Mouse (Mus musculus) intestine, embryonic 14.5 days (tissue): ENCODE measurements around the gene Frmd4a. TPM values are rescaled to one million over a fixed set of nuclear protein-coding genes. Genes with fewer than 3 reads are reported as not detected.

Experiments used
- ATAC-seq: fragments of 200-750 bp; cut with Nextera tagmentation; replicated peaks from 2 replicates; pipeline ENCODE4 v1.8.0; 2017; ENCODE audit warnings: low read depth, moderate number of reproducible peaks, moderate TSS enrichment, moderate library complexity; ENCODE audit not compliant: low FRiP score, low TSS enrichment
- DNase-seq: peaks from one replicate; pipeline ENCODE4 v3.0.0-alpha.2; 2018; ENCODE audit warnings: low spot score
- H3K27ac ChIP-seq: fragments of 300-500 bp; sonication (generic); 2 replicates; pipeline ENCODE4 v1.5.1; 2014; ENCODE audit warnings: low read depth, mild to moderate bottlenecking, control low read depth
- H3K27me3 ChIP-seq: fragments of 300-500 bp; sonication (generic); replicated peaks from 2 replicates; pipeline ENCODE4 v1.6.1; 2014; ENCODE audit warnings: low read length, control low read depth; ENCODE audit not compliant: control insufficient read depth, insufficient read depth
- H3K36me3 ChIP-seq: fragments of 300-500 bp; sonication (generic); 2 replicates; pipeline ENCODE4 v1.6.1; 2014; ENCODE audit warnings: low read length, control low read depth; ENCODE audit not compliant: control insufficient read depth, insufficient read depth
- H3K4me1 ChIP-seq: fragments of 300-500 bp; sonication (generic); replicated peaks from 2 replicates; pipeline ENCODE4 v1.6.1; 2014; ENCODE audit warnings: low read length, control low read depth, mixed read lengths; ENCODE audit not compliant: control insufficient read depth, insufficient read depth
- H3K4me2 ChIP-seq: fragments of 300-500 bp; sonication (generic); 2 replicates; pipeline ENCODE4 v1.6.1; 2014; ENCODE audit warnings: low read length
- H3K4me3 ChIP-seq: fragments of 300-500 bp; sonication (generic); 2 replicates; pipeline ENCODE4 v1.5.1; 2014; ENCODE audit warnings: low read depth, low read length, control low read depth, mixed read lengths
- H3K9ac ChIP-seq: fragments of 300-500 bp; sonication (generic); 2 replicates; pipeline ENCODE4 v1.6.1; 2014; ENCODE audit warnings: mild to moderate bottlenecking, low read length
- H3K9me3 ChIP-seq: fragments of 300-500 bp; sonication (generic); 2 replicates; pipeline ENCODE4 v1.6.1; 2016; ENCODE audit warnings: low read length, control low read depth; ENCODE audit not compliant: control insufficient read depth
- WGBS: fragments of 180-500 bp; shearing (Covaris S2); extraction: QIAGEN DNeasy Blood & Tissue Kit; methylation state at CpG from one replicate; pipeline ENCODE4 v1.1.7; 2014; 5-methylcytosine and 5-hydroxymethylcytosine counted together
- polyA plus RNA-seq: library from polyadenylated mRNA; unstranded; fragments of >200 nt; fragmentation: Nextera tagmentation; extraction: Ambion mirVana; gene quantifications from 2 replicates; pipeline ENCODE4 v1.2.1, GENCODE M21; 2014

Gene Frmd4a
- polyA plus RNA-seq, 1 experiment from 2014 or later, result 28.8 TPM

DNA sequence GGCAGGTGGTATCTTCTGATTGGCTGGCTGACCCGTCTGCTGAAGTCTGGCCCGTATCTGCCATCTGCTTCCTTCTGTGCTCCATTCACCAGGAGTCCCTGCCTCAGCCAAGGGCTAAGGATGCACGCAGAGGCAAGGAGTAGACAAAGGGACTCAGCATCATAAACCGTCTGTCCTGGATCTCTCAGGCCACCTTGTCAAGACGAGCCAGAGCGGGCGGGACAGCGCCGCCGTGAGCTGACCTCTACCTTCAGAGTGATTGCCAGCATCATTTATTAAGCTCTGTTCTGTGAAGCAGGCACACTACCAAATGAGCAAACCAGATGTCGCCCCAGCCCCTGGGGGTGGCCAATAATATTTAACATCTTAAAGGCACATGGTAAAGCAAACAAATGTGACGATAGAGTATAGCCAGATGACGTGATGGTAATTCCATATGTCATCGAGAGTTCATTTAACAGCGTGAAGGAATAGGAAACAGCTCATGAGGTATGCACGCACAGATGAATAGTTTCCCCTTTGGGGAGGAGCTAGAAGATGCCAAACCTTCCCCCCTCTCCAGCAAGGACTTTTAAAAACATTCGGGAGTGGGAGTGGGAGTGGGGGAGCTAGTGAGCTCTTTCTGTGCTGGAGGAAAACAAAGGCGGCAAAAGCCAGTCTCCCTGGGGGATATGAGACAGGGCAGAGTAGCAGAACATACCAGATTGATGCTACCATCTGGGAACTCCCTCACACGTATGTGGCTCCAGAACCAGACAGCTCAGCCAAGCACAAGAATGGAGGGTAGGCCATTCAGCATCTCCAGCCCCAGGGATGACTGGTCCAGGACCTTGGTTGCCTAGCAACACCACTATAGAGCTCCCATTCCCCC is 419.1 kb downstream of the Frmd4a start:
- DNase-seq (no peak), ATAC-seq (no peak)
- H3K36me3 ChIP-seq, result no peaks in the 10 kb centered on the region; the same call in 1 of the 2 replicates
- whole genome bisulfite sequencing, result 70% methylated on average over 19 of the region's 19 CpGs
- H3K27me3 ChIP-seq, result no peaks in the 10 kb centered on the region
- no peak overlapping the region for H3K4me2 ChIP-seq
- no peaks in the 10 kb centered on the region for H3K9me3 ChIP-seq
- no peak overlapping the region for H3K4me3 ChIP-seq
- no peak overlapping the region for H3K9ac ChIP-seq
- H3K4me1 ChIP-seq, result no peaks in the 10 kb centered on the region; the same call in 1 of the 2 replicates
- no peak overlapping the region for H3K27ac ChIP-seq

GRCm38 (mm10) chr2:4438739-4439138 is 421.2 kb downstream of the Frmd4a start:
- H3K9ac ChIP-seq, result no peak overlapping the region
- no peak for DNase-seq
- H3K9me3 ChIP-seq, result no peaks in the 10 kb centered on the region
- no peak overlapping the region for H3K27ac ChIP-seq
- H3K4me3 ChIP-seq, result no peak overlapping the region
- no peaks in the 10 kb centered on the region; the same call in 1 of the 2 replicates for H3K36me3 ChIP-seq
- H3K27me3 ChIP-seq, result no peaks in the 10 kb centered on the region
- no peak overlapping the region for H3K4me2 ChIP-seq
- WGBS, result 58% methylated on average over 7 of the region's 7 CpGs
- no peak for ATAC-seq
- no peaks in the 10 kb centered on the region; the same call in 1 of the 2 replicates for H3K4me1 ChIP-seq

DNA sequence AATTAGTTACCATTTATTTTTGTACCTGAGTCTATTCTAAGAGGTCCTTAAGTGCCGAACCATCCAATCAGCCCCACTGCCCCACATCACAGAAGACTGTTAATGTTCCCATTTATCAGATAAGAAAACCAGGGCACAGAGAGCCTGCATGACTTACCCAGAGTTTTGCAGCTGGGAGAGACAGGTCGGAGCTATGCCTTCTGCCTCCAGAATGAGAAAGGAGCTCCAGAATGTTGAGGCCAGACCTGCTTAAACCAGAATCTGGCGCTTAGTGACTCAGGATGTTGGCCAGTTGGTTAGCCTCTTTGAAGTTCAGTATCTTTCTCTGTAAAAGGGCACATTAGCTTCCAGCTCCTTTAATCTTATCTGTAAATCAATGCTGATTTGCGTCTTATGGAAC is 422.4 kb downstream of the Frmd4a start:
- Histone ChIP-seq H3K4me1 (no peaks in the 10 kb centered on the region; the same call in 1 of the 2 replicates), H3K36me3 (no peaks in the 10 kb centered on the region; the same call in 1 of the 2 replicates), H3K27me3 (no peaks in the 10 kb centered on the region), H3K4me3 (no peak overlapping the region), H3K9me3 (no peaks in the 10 kb centered on the region), H3K4me2 (no peak overlapping the region), H3K9ac (no peak overlapping the region), H3K27ac (no peak overlapping the region)
- ATAC-seq (no peak), DNase-seq (no peak)
- 76% methylated on average over 4 of the region's 4 CpGs for WGBS

DNA sequence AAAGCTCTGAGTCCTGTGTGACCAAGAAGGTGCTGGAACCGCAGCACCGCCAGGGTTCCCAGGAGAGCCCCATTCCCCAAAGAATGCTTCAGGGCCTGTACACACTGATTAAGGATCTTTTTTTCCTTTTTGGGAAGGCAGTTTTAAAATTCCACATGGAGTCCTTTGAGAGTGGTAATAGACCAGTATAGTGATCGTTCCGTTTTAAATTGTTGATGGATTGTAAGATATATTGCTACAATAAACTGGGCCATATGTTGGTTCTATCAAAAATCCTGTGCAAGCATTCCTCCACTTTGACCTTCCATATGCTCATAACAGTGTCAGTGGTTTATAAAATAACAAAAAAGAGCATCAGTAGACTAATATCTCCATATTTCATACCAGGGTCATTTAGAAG is 424.3 kb downstream of the Frmd4a start:
- no peak for DNase-seq
- ATAC-seq, result no peak
- Histone ChIP-seq H3K9me3 (no peaks in the 10 kb centered on the region), H3K9ac (no peak overlapping the region), H3K36me3 (no peaks in the 10 kb centered on the region), H3K27ac (no peak overlapping the region), H3K4me1 (no peaks in the 10 kb centered on the region; the same call in 1 of the 2 replicates), H3K27me3 (no peaks in the 10 kb centered on the region), H3K4me3 (no peak overlapping the region), H3K4me2 (no peak overlapping the region)
- 69% methylated on average over 4 of the region's 4 CpGs for WGBS

DNA sequence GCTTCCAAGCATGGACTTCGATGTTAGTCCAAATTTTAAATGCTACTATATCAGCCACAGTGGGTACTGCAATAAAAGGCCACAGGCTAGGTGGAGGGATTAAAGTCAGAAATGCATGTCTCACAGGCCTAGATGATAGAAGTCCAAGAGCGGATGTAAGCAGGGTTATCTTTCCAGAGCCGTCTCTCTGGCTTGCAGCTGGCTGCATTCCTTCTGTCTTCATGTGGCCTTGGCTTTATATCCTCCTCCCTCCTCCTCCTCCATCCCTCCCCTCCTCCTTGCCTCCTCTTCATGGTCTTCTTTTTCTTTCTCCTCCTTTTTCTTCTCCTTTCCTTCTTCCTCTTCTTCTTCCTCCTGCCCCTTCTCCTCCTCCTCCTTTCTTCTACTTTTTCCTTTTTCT is 427.2 kb downstream of the Frmd4a start:
- Histone ChIP-seq H3K9ac (no peak overlapping the region), H3K4me2 (no peak overlapping the region), H3K27ac (no peak overlapping the region), H3K9me3 (no peaks in the 10 kb centered on the region), H3K36me3 (no peaks in the 10 kb centered on the region), H3K4me3 (no peak overlapping the region), H3K4me1 (peaks cover 3% of the 10 kb centered on the region), H3K27me3 (no peaks in the 10 kb centered on the region)
- DNase-seq, result no peak
- 66% methylated on average over 3 of the region's 3 CpGs for WGBS
- ATAC-seq, result no peak

- H3K36me3 ChIP-seq, result no peaks in the 10 kb centered on the region
- DNase-seq (no peak), ATAC-seq (no peak)
- no peak overlapping the region for H3K27ac ChIP-seq
- 85% methylated on average over 10 of the region's 10 CpGs for WGBS
- H3K27me3 ChIP-seq, result no peaks in the 10 kb centered on the region
- H3K4me1 ChIP-seq, result peaks cover 9% of the 10 kb centered on the region
- no peak overlapping the region for H3K9ac ChIP-seq
- no peak overlapping the region for H3K4me2 ChIP-seq
- H3K4me3 ChIP-seq, result no peak overlapping the region
- H3K9me3 ChIP-seq, result no peaks in the 10 kb centered on the region
Observed at GRCm38 (mm10) chr2:4445629-4446400, 428.3 kb downstream of the Frmd4a start.

GRCm38 (mm10) chr2:4449860-4450480 is 432.5 kb downstream of the Frmd4a start:
- H3K4me2 ChIP-seq, result no peak overlapping the region
- no peak overlapping the region for H3K9ac ChIP-seq
- ATAC-seq (no peak), DNase-seq (no peak)
- 65% methylated on average over 12 of the region's 12 CpGs for WGBS
- H3K27ac ChIP-seq, result no peak overlapping the region
- no peaks in the 10 kb centered on the region for H3K9me3 ChIP-seq
- H3K27me3 ChIP-seq, result no peaks in the 10 kb centered on the region
- no peak overlapping the region for H3K4me3 ChIP-seq
- no peaks in the 10 kb centered on the region for H3K36me3 ChIP-seq
- peaks cover 17% of the 10 kb centered on the region for H3K4me1 ChIP-seq

DNA sequence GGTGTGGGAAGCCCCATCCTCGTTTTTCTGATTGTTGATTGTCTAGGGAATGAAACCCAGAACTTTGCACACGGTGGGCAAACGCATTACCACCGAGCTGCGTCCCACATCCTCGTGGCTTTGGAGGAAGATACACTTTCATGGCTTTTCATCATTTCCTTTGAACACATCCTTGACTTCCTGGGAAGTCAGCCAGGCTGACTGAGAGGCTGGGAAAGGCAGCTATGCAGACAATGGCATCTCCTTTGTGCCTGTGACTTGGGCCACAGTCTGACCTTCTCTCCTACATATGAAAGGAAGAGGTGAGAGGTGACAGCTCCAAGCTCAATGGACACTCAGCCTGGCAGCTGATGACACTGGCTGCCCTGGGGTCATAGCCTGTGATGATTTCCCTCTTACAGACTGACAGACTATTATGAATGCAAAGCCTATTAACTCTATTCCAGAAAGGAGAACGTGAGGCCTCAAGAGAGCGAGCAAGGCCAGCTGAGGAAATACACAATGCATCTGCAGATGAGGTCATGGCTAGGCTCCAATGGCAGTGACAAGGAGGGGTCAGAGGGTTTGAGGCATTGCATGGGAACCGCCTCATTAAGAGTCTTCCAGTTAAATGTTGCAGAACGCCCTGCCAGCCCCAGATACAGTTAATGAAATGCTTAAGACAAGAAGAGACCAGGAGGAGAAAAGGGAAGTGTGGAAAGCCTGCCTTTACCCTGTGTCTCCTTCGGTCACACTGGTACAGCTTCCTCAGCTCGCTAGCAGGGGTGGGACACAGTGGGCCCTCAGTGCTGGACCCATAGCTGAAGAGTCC is 435.3 kb downstream of the Frmd4a start:
- no peak overlapping the region for H3K4me3 ChIP-seq
- ATAC-seq (no peak), DNase-seq (no peak)
- no peaks in the 10 kb centered on the region for H3K36me3 ChIP-seq
- H3K9me3 ChIP-seq, result no peaks in the 10 kb centered on the region
- no peak overlapping the region for H3K9ac ChIP-seq
- peaks cover 17% of the 10 kb centered on the region for H3K4me1 ChIP-seq
- H3K4me2 ChIP-seq, result no peak overlapping the region
- H3K27ac ChIP-seq, result 0 out of 2 replicates have a peak overlapping the region, but pooled peaks have one; percentile 19
- 68% methylated on average over 12 of the region's 12 CpGs for WGBS
- no peaks in the 10 kb centered on the region for H3K27me3 ChIP-seq
